Mouse (Mus musculus) cerebellum, postnatal 36 days (tissue): ENCODE data around the gene Tsga13.
A peak's percentile ranks its signal among the peaks of the same experiment; 100 is the strongest.

Experiments
- DNase-seq, 2 experiments: peaks; one replicate each; pipeline ENCODE4 v3.0.0; 2021 to 2022; ENCODE audit warnings: mixed read lengths in 2 of 2

The Tsga13 gene

DNA sequence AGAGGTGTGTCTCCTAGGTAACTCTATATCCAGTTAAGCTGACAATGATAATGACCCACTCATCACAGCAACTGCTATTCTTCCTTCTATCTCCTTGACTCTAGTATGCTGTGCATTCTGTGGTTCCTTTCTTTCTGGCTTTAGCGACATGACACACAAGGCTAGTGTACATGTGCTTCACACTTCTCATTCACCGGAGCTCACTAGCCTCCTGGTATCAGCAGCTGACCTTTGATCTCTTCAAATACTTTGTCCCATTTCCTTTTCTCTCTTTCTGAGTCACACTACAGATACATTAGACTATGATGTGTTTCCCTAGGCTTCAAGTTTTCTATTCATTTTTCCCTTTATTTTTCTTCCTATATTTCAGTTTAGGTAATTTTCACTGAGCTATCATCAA lies 60.2 kb downstream of the Tsga13 start:
- DNase-seq: no peak

- DNase-seq: peak; percentile 13 to 41
Measured at GRCm38 (mm10) chr6:30849818-30850217, 65.6 kb downstream of the Tsga13 start.
